Mouse (Mus musculus) lung, embryonic 16.5 days (tissue): Measurements from ENCODE around the gene Rspo4. TPM values are rescaled to one million over a fixed set of nuclear protein-coding genes. Genes with fewer than 3 reads are reported as not detected.

Source experiments
- ATAC-seq: fragments of 200-750 bp; cut with Nextera tagmentation; 2 replicates; pipeline ENCODE4 v1.8.0; 2017; ENCODE audit warnings: low read depth, mild to moderate bottlenecking, moderate library complexity
- H3K27ac ChIP-seq: fragments of 300-500 bp; sonication (generic); 2 replicates; pipeline ENCODE4 v1.5.1; 2014; ENCODE audit warnings: mild to moderate bottlenecking, control low read depth, low read length
- H3K27me3 ChIP-seq: fragments of 300-500 bp; sonication (generic); 2 replicates; pipeline ENCODE4 v1.6.1; 2014; ENCODE audit warnings: low read depth, low read length, mixed read lengths; ENCODE audit not compliant: control insufficient read depth, insufficient read depth
- H3K36me3 ChIP-seq: fragments of 300-500 bp; sonication (generic); 2 replicates; pipeline ENCODE4 v1.6.1; 2014; ENCODE audit warnings: low read length; ENCODE audit not compliant: control insufficient read depth, insufficient read depth
- H3K4me1 ChIP-seq: fragments of 300-500 bp; sonication (generic); replicated peaks from 2 replicates; pipeline ENCODE4 v1.6.1; 2014; ENCODE audit warnings: low read length, mixed read lengths; ENCODE audit not compliant: control insufficient read depth, insufficient read depth
- H3K4me2 ChIP-seq: fragments of 300-500 bp; sonication (generic); 2 replicates; pipeline ENCODE4 v1.6.1; 2014; ENCODE audit warnings: low read depth, low read length, control low read depth
- H3K4me3 ChIP-seq: fragments of 300-500 bp; sonication (generic); 2 replicates; pipeline ENCODE4 v1.5.1; 2014; ENCODE audit warnings: mild to moderate bottlenecking, low read length, control low read depth
- H3K9ac ChIP-seq: fragments of 300-500 bp; sonication (generic); 2 replicates; pipeline ENCODE4 v1.6.1; 2014; ENCODE audit warnings: low read length, control low read depth
- H3K9me3 ChIP-seq: fragments of 300-500 bp; sonication (generic); 2 replicates; pipeline ENCODE4 v1.6.1; 2016; ENCODE audit warnings: low read length; ENCODE audit not compliant: control insufficient read depth
- WGBS: fragments of 180-500 bp; shearing (Covaris S2); extraction: QIAGEN DNeasy Blood & Tissue Kit; methylation state at CpG from one replicate; pipeline ENCODE4 v1.1.7; 2014; 5-methylcytosine and 5-hydroxymethylcytosine counted together
- polyA plus RNA-seq: library from polyadenylated mRNA; unstranded; fragments of >200 nt; fragmentation: Nextera tagmentation; extraction: Ambion mirVana; gene quantifications from 2 replicates; pipeline ENCODE4 v1.2.1, GENCODE M21; 2015

The Rspo4 gene
- polyA plus RNA-seq, 1 experiment from 2014 or later = 0.94 TPM

- ATAC-seq = no peak
- no peaks in the 10 kb centered on the region for H3K4me1 ChIP-seq
- no peak overlapping the region for H3K27ac ChIP-seq
- WGBS = 37% methylated on average over 3 of the region's 3 CpGs
- H3K9ac ChIP-seq = no peak overlapping the region
- H3K36me3 ChIP-seq = no peaks in the 10 kb centered on the region
- no peak overlapping the region for H3K4me2 ChIP-seq
- no peaks in the 10 kb centered on the region for H3K27me3 ChIP-seq
- no peak overlapping the region for H3K4me3 ChIP-seq
- no peaks in the 10 kb centered on the region for H3K9me3 ChIP-seq
Observed at GRCm38 (mm10) chr2:151904636-151905035, 61.9 kb downstream of the Rspo4 start.

GRCm38 (mm10) chr2:151907020-151907419, 64.3 kb downstream of the Rspo4 start:
- Histone ChIP-seq H3K9me3 (no peaks in the 10 kb centered on the region), H3K4me3 (no peak overlapping the region), H3K27me3 (no peaks in the 10 kb centered on the region), H3K4me1 (peaks cover 4% of the 10 kb centered on the region; the same call in 1 of the 2 replicates), H3K27ac (no peak overlapping the region), H3K36me3 (no peaks in the 10 kb centered on the region), H3K9ac (no peak overlapping the region), H3K4me2 (no peak overlapping the region)
- no peak for ATAC-seq
- 55% methylated on average over 2 of the region's 2 CpGs for WGBS

DNA sequence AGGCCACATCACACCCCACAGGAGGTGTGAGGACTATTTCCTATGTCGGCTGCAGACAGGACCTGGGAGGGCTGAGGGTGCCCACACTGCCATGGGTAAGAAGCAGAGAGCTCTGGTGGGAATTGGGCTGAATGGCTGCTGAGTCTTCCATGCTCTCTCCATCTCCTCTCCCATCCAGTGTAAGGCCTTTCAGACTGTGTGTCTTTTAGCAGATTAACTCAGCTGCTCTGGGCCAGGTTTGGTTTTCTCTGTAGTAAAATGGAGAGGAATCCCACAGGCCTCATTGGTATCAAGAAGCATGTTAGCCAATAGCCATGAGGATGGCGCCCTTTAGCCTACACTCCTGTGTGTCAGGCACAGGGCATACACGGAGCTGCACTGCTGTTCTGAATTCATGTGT, 66.7 kb downstream of the Rspo4 start:
- ATAC-seq = no peak
- 68% methylated on average over 3 of the region's 3 CpGs for WGBS
- peaks cover 4% of the 10 kb centered on the region; the same call in 1 of the 2 replicates for H3K4me1 ChIP-seq
- H3K9ac ChIP-seq = no peak overlapping the region
- H3K4me2 ChIP-seq = no peak overlapping the region
- H3K27me3 ChIP-seq = no peaks in the 10 kb centered on the region
- H3K36me3 ChIP-seq = no peaks in the 10 kb centered on the region
- H3K9me3 ChIP-seq = no peaks in the 10 kb centered on the region
- no peak overlapping the region for H3K4me3 ChIP-seq
- H3K27ac ChIP-seq = no peak overlapping the region

DNA sequence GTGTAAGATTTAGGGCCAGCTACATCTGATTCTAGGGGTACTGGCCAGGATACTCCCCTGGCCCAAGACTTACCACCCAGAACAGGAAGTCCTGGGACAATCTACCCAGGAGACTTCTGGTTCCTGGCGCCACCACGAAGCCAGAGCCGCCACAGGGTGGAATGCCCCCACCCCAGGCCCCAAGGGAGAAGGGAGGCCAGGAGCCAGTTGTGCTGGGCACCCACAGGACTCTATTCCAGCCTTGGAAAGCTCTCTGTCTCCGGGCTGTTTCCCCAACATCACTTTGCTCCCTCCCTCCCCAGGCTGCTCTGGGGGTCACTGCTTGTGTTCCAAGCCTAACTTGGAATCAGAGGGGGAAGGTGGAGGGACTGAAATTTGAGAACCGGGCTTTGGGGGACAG, 67.8 kb downstream of the Rspo4 start:
- H3K27ac ChIP-seq = no peak overlapping the region
- no peaks in the 10 kb centered on the region for H3K27me3 ChIP-seq
- H3K4me2 ChIP-seq = no peak overlapping the region
- ATAC-seq = 0 out of 2 replicates have a peak, but pooled peaks have one; percentile 21
- no peak overlapping the region for H3K9ac ChIP-seq
- no peak overlapping the region for H3K4me3 ChIP-seq
- H3K9me3 ChIP-seq = no peaks in the 10 kb centered on the region
- 37% methylated on average over 5 of the region's 5 CpGs for WGBS
- no peaks in the 10 kb centered on the region for H3K36me3 ChIP-seq
- H3K4me1 ChIP-seq = peaks cover 4% of the 10 kb centered on the region; the same call in 1 of the 2 replicates

DNA sequence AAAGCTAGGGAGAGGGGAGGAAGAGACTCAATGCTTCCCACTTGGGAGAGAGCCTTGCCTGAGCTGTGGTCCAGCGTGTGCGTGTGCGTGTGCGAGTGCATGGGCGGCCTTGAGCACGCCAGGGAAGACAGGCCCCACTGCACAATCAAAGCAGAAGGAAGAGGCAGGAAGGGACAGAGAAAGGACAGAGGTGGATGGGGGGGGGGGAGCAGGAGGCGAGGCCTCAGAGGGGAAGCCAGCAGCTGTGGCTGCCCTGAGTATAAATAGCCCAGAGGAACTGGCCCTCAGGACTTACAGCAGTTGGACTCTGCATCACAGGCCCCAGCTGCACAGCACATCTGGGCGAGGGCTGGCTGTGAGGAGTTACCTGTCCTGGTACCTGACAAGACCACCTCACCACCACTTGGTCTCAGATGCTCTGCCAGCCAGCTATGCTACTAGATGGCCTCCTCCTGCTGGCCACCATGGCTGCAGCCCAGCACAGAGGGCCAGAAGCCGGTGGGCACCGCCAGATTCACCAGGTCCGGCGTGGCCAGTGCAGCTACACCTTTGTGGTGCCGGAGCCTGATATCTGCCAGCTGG, 68.3 kb downstream of the Rspo4 start, which contains the start of gene Angpt4:
Angpt4 (plus strand) TSS at position 292 of the 582 bp plus-strand sequence.
- Histone ChIP-seq H3K36me3 (no peaks in the 10 kb centered on the region), H3K27me3 (no peaks in the 10 kb centered on the region), H3K9me3 (no peaks in the 10 kb centered on the region), H3K4me1 (peaks cover 6% of the 10 kb centered on the region; the same call in 1 of the 2 replicates), H3K4me2 (no peak within 1 kb of the TSS), H3K4me3 (no peak within 1 kb of the TSS), H3K9ac (no peak within 1 kb of the TSS), H3K27ac (no peak within 1 kb of the TSS)
- ATAC-seq = peak; percentile 63; the same call in 1 of the 2 replicates
- 43% methylated on average over 13 of the region's 13 CpGs for WGBS

GRCm38 (mm10) chr2:151911751-151912150, 69.0 kb downstream of the Rspo4 start:
- 79% methylated on average over 3 of the region's 3 CpGs for WGBS
- ATAC-seq = no peak
- H3K9me3 ChIP-seq = no peaks in the 10 kb centered on the region

GRCm38 (mm10) chr2:151914120-151914519, 71.4 kb downstream of the Rspo4 start:
- no peaks in the 10 kb centered on the region for H3K9me3 ChIP-seq
- H3K27ac ChIP-seq = no peak overlapping the region
- no peak overlapping the region for H3K4me3 ChIP-seq
- WGBS = 68% methylated on average over 5 of the region's 5 CpGs
- H3K9ac ChIP-seq = no peak overlapping the region
- H3K4me1 ChIP-seq = peaks cover 10% of the 10 kb centered on the region; the same call in 1 of the 2 replicates
- no peaks in the 10 kb centered on the region for H3K36me3 ChIP-seq
- H3K4me2 ChIP-seq = no peak overlapping the region
- H3K27me3 ChIP-seq = no peaks in the 10 kb centered on the region
- ATAC-seq = no peak

More at GRCm38 (mm10) chr2:151911751-151912150, 69.0 kb downstream of the Rspo4 start:
- no peaks in the 10 kb centered on the region for H3K36me3 ChIP-seq
- H3K27ac ChIP-seq = no peak overlapping the region
- no peak overlapping the region for H3K4me3 ChIP-seq
- no peak overlapping the region for H3K9ac ChIP-seq
- H3K4me2 ChIP-seq = no peak overlapping the region
- H3K4me1 ChIP-seq = peaks cover 10% of the 10 kb centered on the region; the same call in 1 of the 2 replicates
- H3K27me3 ChIP-seq = no peaks in the 10 kb centered on the region

DNA sequence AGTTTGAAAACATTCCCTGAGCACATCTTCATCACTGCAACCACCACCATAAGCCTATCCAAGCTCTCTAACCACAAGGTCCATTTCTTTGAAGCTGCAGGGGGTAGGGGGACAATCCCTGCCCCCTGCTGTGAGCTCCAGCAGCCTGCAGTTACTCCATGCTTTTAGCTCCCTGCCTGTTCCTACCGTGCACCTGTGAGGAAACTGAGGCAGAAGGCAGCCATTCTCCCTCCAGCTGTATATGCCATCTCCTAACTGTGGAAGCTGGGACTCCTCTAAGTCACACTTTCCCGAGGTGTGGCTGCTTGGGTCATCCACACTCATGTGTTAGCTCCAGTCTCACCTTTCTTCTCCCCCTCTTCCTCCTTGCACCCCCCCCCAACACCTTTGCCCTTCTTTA, 72.4 kb downstream of the Rspo4 start:
- WGBS = 24% methylated on average over 2 of the region's 2 CpGs
- no peak overlapping the region for H3K9ac ChIP-seq
- no peak overlapping the region for H3K4me3 ChIP-seq
- H3K4me1 ChIP-seq = peaks cover 10% of the 10 kb centered on the region; the same call in 1 of the 2 replicates
- ATAC-seq = no peak
- H3K36me3 ChIP-seq = no peaks in the 10 kb centered on the region
- H3K4me2 ChIP-seq = no peak overlapping the region
- H3K27ac ChIP-seq = no peak overlapping the region
- H3K9me3 ChIP-seq = no peaks in the 10 kb centered on the region
- no peaks in the 10 kb centered on the region for H3K27me3 ChIP-seq

DNA sequence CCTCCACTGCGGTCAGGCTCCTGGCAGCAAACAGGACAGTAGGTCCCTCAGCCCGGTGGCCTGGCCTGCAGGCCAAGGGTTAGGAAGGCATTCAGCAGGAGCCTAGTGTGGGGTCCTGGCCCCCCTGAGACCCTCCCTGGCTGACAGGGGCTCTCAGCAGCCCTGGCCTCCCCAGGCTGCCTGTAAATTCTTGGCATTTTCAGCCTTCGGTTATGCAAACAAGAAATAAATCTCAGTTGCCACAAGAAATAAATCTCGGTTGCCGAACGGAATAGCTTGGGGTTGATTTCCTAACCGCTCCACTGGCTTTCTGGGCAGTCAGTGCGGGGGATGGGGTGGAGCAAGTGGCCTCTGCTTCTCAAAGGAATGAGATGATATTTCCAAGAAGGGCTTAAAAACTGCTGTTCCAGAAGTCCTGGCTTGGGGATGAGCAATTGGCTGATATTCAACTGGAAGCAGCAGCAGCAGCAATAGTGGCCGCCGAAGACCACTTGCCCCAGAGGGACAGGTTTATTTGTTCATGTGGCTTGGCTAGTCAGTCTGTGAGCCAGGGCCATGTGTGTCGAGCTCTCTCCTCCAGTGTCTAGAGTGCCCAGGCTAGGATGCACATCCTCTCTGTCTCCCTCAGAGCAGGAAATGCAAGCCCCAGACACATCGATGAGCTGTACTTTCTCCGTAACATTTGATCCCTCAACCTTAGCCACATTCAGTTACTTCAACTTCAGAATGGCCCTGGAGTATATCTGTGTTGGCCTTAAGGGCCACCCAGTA, 73.5 kb downstream of the Rspo4 start:
- ATAC-seq = peak; percentile 26; the same call in 1 of the 2 replicates

More for the DNA sequence above, 73.5 kb downstream of the Rspo4 start:
- no peak overlapping the region for H3K4me3 ChIP-seq
- no peaks in the 10 kb centered on the region for H3K9me3 ChIP-seq
- 33% methylated on average over 13 of the region's 13 CpGs for WGBS
- H3K36me3 ChIP-seq = no peaks in the 10 kb centered on the region
- 0 out of 2 replicates have a peak overlapping the region, but pooled peaks have one; percentile 7 for H3K9ac ChIP-seq
- H3K27me3 ChIP-seq = no peaks in the 10 kb centered on the region
- no peak overlapping the region for H3K4me2 ChIP-seq
- 0 out of 2 replicates have a peak overlapping the region, but pooled peaks have one; percentile 5 for H3K27ac ChIP-seq
- H3K4me1 ChIP-seq = peaks cover 7% of the 10 kb centered on the region; the same call in 1 of the 2 replicates
